Mouse (Mus musculus) cerebellum, postnatal 10 days (tissue): Measurements from ENCODE around the gene Gpr65.

Source experiments
- DNase-seq, 2 experiments: peaks; one replicate each; pipeline ENCODE4 v3.0.0; 2021; ENCODE audit warnings: mixed read lengths in 2 of 2

The Gpr65 gene

DNA sequence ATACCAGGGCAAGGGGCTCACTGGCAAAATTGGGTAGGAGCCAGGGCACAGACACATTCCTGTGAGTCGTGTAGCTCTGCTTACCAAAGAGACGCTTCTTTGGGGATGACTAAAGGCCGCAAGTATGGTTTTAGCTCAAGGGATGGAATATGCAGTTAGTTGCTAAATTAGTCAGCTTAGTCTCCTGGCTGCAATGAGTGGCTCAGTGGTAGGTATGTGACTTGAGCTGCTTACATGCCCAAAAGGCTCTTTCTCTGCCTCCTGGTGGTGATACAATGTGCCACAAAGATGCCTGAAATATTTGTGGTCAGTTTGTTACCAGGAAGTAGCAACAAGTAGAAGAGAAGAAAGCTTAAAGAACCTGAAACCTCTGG is 15.0 kb downstream of the Gpr65 start:
- DNase-seq: no peak

DNA sequence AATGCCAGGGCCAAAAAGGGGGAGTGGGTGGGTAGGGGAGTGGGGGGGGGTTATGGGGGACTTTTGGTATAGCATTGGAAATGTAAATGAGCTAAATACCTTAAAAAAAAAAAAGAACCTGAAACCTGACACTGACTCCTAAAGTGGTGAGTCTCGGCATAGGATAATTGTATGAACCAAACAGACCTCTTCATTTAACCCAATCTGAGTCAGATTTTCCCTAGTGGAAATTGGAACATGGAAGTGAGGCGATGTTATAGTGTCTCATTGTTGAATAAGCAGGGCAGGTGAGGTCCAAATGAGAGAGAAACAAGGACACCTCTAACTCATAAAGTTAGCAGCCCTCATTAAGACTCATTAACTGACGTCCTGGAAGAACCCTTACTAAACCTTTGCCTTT is 16.0 kb downstream of the Gpr65 start:
- no peak for DNase-seq

DNA sequence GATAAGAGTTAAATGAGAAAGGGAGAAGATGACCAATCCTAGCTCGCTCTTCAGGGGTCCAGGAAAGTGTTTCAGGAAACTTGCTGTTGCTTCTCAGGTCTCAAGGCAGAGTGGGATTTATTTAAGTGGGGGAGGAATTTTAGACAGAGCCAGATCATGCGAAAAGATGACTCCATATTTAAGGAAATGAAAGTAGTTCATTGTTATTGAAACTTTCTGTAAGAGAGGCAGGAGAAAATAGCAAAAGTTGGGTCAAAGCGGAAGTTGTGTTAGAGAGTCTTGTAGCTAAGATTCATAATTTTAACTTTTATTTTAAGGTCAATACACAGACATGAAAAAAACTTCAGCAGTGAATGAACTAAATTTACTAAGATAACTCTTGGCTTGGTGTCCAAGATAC is 22.0 kb downstream of the Gpr65 start:
- DNase-seq: no peak

DNA sequence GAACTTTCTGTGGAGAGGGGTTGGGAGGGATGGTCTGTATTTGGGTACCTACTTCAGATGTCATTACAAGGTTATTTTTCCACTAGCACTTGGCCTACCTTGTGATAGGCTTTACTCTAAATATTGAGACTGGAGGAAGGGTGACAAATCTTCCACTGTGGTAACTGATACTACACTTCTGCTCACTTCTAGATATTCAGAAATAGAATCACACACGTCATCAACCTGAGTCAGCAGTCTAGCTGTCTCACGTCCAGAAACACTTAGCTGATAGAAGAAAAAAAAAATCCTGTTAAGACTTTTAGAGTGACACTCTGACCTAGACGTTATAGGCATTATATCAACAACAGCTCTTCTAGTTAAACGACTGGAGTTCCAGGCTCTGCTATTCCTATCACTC is 23.8 kb downstream of the Gpr65 start:
- no peak for DNase-seq

DNA sequence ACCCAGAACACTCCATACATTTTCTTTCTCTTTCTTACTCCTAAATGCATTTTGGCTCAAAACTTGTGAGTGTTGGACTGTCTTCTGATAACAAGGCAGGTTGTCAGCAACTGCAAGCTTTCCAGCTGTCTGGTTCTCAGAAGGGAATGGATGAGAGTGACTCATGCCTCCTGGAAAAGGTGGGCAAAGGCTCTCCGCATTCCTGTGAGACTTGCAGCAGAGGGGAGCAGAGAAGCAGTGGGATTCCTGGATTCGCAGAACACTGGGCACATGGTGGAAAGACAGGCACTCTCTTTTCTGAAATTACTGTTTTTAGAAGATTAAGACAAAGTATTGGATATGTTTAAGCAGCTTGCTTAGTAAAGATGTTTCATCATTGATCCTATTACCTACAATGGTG is 25.8 kb downstream of the Gpr65 start:
- DNase-seq: no peak

DNA sequence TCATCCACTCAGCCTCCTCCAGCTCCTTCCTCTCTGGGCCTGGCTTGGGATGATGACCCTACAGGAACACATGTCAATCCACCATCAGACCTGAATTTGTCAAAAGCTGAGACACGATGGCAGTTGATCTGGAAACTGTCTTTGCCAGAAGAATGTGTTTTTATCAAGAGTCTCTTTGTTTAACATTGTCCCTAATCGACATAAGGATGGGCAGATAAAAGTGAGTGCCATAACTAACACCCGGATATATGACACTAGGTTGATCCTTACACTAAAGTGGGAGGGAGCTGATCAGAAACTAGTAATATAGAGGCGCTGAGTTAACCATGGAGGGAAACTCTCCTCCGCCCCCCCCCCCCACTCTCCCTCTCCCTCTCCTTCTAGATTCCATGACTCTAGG is 33.5 kb downstream of the Gpr65 start:
- DNase-seq: no peak

DNA sequence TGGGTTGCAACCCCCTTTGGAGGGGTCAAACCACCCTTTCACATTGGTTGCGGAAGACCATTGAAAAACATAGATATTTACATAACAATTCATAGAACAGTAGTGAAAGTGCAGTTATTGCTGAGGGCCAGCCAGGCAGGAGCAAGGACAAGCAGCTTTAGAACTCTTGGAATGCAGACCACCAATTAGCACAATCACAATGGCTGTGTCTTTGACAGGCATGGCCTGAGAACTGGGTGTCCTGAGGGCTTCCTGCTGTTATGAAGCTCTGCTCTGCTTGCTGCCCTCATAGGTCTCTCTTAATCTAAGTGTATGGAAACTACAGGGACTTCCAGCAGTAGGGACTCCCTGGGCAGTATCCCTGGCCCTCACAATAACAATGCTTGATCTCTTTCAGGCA is 34.6 kb downstream of the Gpr65 start:
- DNase-seq: no peak

DNA sequence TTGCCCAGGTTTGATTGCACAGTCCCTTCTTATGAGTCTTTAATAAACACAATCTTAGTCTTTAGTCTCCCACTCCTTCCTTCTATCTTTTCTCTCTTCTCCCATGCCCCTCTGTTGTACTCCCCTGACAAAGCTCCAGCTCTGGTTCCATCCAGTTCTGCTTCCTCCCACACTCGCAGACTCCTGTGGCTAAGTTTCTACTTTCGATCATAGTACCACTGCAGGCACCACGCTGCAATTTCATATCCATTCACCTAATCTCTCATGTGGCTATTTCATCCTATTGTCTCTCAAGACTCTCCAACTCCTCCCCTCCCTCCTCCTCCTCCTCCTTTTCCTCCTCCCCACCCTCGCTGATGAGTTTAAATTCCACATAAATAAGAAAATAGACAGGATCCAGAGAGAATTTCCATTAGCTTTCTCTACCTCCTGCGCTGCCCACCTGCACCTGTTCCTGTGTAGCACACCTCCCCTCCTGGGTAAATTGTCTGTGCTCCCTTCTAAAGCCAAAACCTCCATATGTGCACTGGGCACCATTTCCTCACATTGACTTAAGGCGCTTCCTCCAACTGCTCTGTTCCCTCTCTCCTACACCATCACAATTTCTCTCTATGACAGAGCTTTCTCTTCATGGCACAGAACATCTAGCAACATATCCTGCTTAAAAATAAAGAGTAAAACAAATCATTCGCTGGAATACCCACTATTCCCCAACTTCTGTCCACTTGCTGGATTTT is 38.9 kb downstream of the Gpr65 start:
- peak; percentile 69 to 77 for DNase-seq

DNA sequence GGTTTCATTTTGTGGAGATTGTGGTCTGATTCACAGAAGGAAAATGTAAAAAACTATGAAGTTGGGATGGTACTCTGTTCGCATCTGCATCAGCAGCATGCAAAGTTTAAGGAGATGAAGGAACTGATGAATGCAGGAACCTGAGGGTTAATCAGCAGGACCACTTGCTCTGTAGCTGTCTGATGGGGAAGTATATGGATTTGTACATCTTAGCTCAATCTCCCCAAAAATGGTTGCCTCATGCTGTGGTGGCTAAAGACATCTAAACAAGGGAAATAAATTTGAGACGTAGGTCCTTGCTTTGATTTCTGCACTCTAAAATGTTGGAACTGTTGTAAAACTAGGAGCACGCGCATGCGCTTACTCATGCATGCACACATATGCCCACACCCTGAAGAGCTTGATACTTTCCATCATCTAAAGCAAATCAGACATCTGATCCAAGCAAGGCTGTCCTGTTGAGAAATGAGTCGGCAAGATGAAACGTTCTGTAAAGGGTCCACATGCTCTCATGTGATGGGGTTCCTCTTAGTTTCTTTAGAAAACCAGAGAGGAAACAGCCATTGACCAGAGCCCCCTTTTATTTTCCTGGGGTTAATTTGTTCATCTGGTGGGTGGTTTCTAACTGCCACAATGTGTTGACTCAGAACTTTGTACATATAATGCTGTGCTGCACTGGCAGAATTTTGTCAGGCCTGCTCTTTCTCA is 43.1 kb downstream of the Gpr65 start:
- DNase-seq: no peak

DNA sequence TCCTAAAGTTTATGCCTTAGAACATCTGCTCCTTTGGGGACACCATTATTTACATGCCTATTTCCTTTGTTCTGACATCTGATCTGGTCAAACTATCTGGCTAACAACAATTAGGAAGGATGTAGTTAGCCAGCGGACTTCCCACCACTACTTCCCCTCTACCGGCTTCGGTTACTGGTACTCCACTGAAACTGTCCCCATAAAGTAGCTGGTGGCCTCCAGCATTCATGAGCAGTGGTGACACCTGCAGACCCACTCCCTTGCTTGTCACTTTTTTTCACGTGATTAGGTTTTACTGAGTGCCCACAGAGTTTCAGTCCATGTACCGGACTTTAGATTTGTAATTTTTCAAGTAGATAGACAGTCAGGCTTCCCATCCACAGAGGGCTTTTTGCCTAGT is 47.5 kb downstream of the Gpr65 start:
- no peak for DNase-seq

DNA sequence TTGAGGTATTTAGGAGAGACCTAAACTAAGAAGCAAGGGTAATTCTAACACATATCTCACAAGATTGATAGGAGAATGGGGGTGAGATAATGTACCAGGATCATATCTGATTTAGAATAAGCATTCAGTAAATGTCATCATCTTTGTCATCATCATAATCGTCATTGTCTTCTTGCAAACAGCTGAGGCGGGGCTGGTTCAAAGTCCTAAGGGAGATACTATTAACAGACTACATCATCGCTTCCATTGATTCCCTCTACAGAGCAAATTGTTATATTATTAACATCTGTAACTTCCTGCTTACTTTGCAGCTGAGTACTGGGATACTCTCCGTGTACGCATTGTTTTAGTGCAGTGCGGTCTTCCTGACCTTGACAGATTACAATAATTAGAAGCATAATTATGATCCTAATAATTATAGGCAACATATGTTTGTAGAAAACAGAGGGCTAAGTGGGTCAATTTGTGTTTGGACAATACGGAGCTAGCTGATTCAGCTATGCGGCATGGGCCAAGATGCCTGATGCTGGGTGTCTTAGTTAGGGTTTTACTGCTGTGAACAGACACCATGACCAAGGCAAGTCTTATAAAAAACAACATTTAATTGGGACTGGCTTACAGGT is 49.4 kb downstream of the Gpr65 start:
- DNase-seq: no peak

DNA sequence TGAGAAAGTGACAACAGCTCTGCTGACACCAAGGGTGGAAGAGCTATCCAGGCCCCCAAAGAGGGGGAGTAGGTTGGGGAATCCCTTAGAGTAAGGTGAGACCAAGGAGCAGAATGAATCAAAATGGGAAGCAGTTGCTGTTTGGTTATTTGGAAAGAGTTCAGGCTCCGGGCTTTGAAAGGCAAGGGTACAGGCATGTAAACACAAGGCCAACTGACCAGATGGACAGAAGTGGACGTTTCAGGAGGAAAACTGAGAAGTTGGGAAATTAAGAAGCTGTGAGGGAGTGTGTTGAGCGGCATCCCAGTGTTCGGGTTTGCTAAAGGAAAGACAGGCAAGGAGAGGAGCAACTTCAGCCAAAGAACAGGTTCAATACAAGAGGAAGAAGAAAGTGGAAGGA is 54.0 kb downstream of the Gpr65 start:
- no peak for DNase-seq

DNA sequence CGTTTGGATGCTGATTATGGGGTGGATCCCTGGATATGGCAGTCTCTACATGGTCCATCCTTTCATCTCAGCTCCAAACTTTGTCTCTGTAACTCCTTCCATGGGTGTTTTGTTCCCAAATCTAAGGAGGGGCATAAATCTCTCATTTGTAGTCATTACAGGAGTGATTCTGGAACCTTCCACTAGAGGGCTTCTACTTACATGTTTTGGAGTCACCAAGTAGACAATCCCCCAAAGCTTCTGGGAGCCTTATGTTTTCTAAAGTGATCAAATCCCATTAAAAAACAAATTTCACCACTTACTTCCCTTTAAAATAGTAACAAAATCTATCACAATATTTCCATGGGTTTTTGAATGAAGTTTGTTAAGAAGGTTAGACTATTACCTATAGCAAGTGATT is 55.7 kb downstream of the Gpr65 start:
- peak; percentile 62 to 86 for DNase-seq
